Mouse (Mus musculus) forebrain, embryonic 16.5 days (tissue): Measurements from ENCODE around the gene Clec2d. TPM values are rescaled to one million over a fixed set of nuclear protein-coding genes. Genes with fewer than 3 reads are reported as not detected.

ENCODE experiments used
- ATAC-seq: fragments of 200-750 bp; cut with Nextera tagmentation; 2 replicates; pipeline ENCODE4 v1.8.0; 2017; ENCODE audit warnings: mild to moderate bottlenecking, moderate library complexity
- H3K27ac ChIP-seq: fragments of 300-500 bp; sonication (generic); 2 replicates; pipeline ENCODE4 v1.5.1; 2014; ENCODE audit warnings: low read length, control low read depth
- H3K27me3 ChIP-seq: fragments of 300-500 bp; sonication (generic); replicated peaks from 2 replicates; pipeline ENCODE4 v1.6.1; 2014; ENCODE audit warnings: low read length; ENCODE audit not compliant: control insufficient read depth, insufficient read depth
- H3K36me3 ChIP-seq: fragments of 300-500 bp; sonication (generic); 2 replicates; pipeline ENCODE4 v1.6.1; 2014; ENCODE audit not compliant: control insufficient read depth, insufficient read depth
- H3K4me1 ChIP-seq: fragments of 300-500 bp; sonication (generic); replicated peaks from 2 replicates; pipeline ENCODE4 v1.6.1; 2014; ENCODE audit warnings: low read length; ENCODE audit not compliant: control insufficient read depth, insufficient read depth
- H3K4me2 ChIP-seq: fragments of 300-500 bp; sonication (generic); 2 replicates; pipeline ENCODE4 v1.6.1; 2014; ENCODE audit warnings: mild to moderate bottlenecking, low read length, control low read depth
- H3K4me3 ChIP-seq: fragments of 300-500 bp; sonication (generic); replicated peaks from 2 replicates; pipeline ENCODE4 v1.5.1; 2014; ENCODE audit warnings: mild to moderate bottlenecking, low read length, control low read depth
- H3K9ac ChIP-seq: fragments of 300-500 bp; sonication (generic); replicated peaks from 2 replicates; pipeline ENCODE4 v1.6.1; 2014; ENCODE audit warnings: low read depth, low read length, control low read depth
- H3K9me3 ChIP-seq: fragments of 300-500 bp; sonication (generic); 2 replicates; pipeline ENCODE4 v1.6.1; 2016; ENCODE audit warnings: low read length; ENCODE audit not compliant: control insufficient read depth
- WGBS: fragments of 180-500 bp; shearing (Covaris S2); extraction: QIAGEN DNeasy Blood & Tissue Kit; methylation state at CpG from one replicate; pipeline ENCODE4 v1.1.7; 2014; 5-methylcytosine and 5-hydroxymethylcytosine counted together
- polyA plus RNA-seq: library from polyadenylated mRNA; unstranded; fragments of >200 nt; fragmentation: Nextera tagmentation; extraction: Ambion mirVana; gene quantifications from 2 replicates; pipeline ENCODE4 v1.2.1, GENCODE M21; 2015

Gene Clec2d
- polyA plus RNA-seq: 0.18 and 0.40 TPM in 2 replicates

GRCm38 (mm10) chr6:129180403-129181169 is at the start of gene Clec2d:
TSS of gene Clec2d (plus strand) at chr6:129180615.
- no peaks in the 10 kb centered on the region for H3K36me3 ChIP-seq
- peak within 1 kb of the TSS; percentile 40 for H3K9ac ChIP-seq
- no peaks in the 10 kb centered on the region for H3K27me3 ChIP-seq
- 1% methylated on average over 15 of the region's 15 CpGs for WGBS
- no peaks in the 10 kb centered on the region for H3K9me3 ChIP-seq
- H3K27ac ChIP-seq: peak within 1 kb of the TSS; percentile 70
- ATAC-seq: peak; percentile 88
- H3K4me2 ChIP-seq: peak within 1 kb of the TSS; percentile 51
- H3K4me3 ChIP-seq: peak within 1 kb of the TSS; percentile 38
- H3K4me1 ChIP-seq: 0 out of 2 replicates have a peak, but pooled peaks cover 4% of the 10 kb centered on the region

- no peaks in the 10 kb centered on the region for H3K9me3 ChIP-seq
- H3K9ac ChIP-seq: no peak overlapping the region
- no peak for ATAC-seq
- H3K4me2 ChIP-seq: no peak overlapping the region
- H3K27ac ChIP-seq: no peak overlapping the region
- H3K4me1 ChIP-seq: no peaks in the 10 kb centered on the region
- no peaks in the 10 kb centered on the region for H3K27me3 ChIP-seq
- WGBS: 82% methylated on average over 4 of the region's 4 CpGs
- H3K36me3 ChIP-seq: no peaks in the 10 kb centered on the region
- H3K4me3 ChIP-seq: no peak overlapping the region
Observed at GRCm38 (mm10) chr6:129132604-129133341, 47.6 kb upstream of the Clec2d start.

DNA sequence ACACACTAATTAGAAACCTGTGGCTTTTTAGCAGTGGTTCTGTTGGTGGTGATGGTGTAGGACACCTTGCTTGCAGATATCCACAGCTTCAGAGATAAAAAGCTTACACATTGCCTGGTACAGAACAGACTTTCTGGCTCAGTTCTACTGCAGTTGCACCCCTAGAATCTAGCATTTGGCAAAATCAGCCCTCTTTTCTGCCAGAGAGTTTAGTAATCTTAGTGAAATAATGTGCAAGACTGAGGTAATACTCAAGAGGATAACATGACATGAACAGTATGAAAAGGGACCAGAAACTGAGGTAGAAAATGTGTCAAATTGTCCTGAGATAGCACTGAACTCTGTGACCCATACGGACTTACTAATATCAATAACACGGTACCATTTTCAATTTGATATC is 33.6 kb upstream of the Clec2d start:
- ATAC-seq: no peak
- no peak overlapping the region for H3K4me2 ChIP-seq
- WGBS: 98% methylated on average over 2 of the region's 2 CpGs

DNA sequence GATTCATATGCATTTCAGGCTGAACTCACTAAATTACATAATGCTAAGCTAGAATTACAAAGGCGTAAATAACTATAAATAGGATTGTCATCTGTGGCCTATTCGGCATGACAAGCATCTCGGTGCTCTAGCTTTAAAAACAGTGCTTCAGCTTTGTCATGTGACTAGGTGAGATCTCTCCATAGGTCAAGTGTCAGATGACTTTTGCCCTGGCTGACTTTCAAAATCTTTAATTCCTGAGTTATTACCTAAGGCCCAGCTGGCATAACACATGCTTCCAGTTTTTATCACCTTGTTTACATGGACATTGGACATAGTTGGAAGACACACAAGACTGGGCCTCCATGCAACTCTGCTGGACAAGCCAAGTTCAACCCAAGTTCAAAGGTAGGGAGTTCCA is 20.3 kb upstream of the Clec2d start:
- WGBS: 92% methylated on average over 3 of the region's 3 CpGs
- H3K9ac ChIP-seq: no peak overlapping the region
- no peaks in the 10 kb centered on the region for H3K36me3 ChIP-seq
- no peaks in the 10 kb centered on the region for H3K4me1 ChIP-seq
- no peak overlapping the region for H3K4me2 ChIP-seq
- H3K27ac ChIP-seq: no peak overlapping the region
- ATAC-seq: no peak
- no peaks in the 10 kb centered on the region for H3K9me3 ChIP-seq
- H3K4me3 ChIP-seq: no peak overlapping the region
- no peaks in the 10 kb centered on the region for H3K27me3 ChIP-seq

More for the DNA sequence above, 33.6 kb upstream of the Clec2d start:
- Histone ChIP-seq H3K27ac (no peak overlapping the region), H3K27me3 (no peaks in the 10 kb centered on the region), H3K36me3 (no peaks in the 10 kb centered on the region), H3K4me1 (no peaks in the 10 kb centered on the region), H3K9me3 (no peaks in the 10 kb centered on the region), H3K4me3 (no peak overlapping the region), H3K9ac (no peak overlapping the region)

DNA sequence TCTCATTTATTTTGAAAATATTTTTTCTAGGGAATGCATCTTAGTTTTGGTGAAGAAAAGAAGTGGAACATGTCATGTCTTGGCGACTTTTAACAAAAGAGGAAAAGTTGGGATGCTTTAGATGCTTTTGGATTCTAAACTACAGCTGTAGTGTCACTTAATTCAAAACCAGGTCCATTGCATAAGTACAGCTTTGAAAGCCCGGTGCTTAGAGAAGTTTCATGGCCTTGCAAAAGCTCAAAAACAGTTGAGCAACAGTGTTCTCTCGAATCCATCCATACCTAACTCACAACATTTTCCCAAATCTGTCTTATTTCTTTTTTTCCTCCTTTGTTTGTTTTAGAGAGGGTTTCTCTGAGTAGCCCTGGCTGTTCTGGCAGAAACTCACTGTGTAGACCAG is 19.3 kb upstream of the Clec2d start:
- Histone ChIP-seq H3K9ac (no peak overlapping the region), H3K4me3 (no peak overlapping the region), H3K27me3 (no peaks in the 10 kb centered on the region), H3K36me3 (no peaks in the 10 kb centered on the region), H3K27ac (no peak overlapping the region), H3K4me2 (no peak overlapping the region), H3K4me1 (no peaks in the 10 kb centered on the region), H3K9me3 (no peaks in the 10 kb centered on the region)
- 90% methylated on average over 3 of the region's 3 CpGs for WGBS
- no peak for ATAC-seq

DNA sequence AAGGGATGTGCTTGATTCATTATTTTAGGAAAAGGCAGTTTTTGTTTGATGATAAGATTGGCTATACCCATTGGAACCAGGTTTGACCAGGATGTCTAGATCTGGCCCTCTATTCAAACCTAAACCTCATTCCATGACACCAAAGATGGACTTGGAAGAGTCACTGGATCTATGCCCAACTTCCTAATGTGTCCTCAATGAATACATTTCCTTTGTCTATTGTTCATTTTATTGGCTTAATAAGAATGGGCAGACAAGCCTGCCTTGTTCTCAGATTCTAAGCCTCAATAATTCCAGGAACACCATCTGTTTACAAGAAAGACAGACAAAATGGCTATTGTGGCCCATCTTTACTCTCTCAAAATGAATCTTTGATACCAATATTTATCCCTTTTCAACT is 18.5 kb upstream of the Clec2d start:
- Histone ChIP-seq H3K27me3 (no peaks in the 10 kb centered on the region), H3K36me3 (no peaks in the 10 kb centered on the region), H3K27ac (no peak overlapping the region), H3K9me3 (no peaks in the 10 kb centered on the region), H3K4me1 (no peaks in the 10 kb centered on the region), H3K4me3 (no peak overlapping the region), H3K9ac (no peak overlapping the region), H3K4me2 (no peak overlapping the region)
- no peak for ATAC-seq

- Histone ChIP-seq H3K9ac (no peak overlapping the region), H3K9me3 (no peaks in the 10 kb centered on the region), H3K4me1 (no peaks in the 10 kb centered on the region), H3K4me2 (no peak overlapping the region), H3K27ac (no peak overlapping the region), H3K4me3 (no peak overlapping the region), H3K27me3 (no peaks in the 10 kb centered on the region), H3K36me3 (no peaks in the 10 kb centered on the region)
- ATAC-seq: no peak
- WGBS: 79% methylated on average over 3 of the region's 3 CpGs
Observed at GRCm38 (mm10) chr6:129162587-129163159, 17.7 kb upstream of the Clec2d start.

- no peak for ATAC-seq
- Histone ChIP-seq H3K27me3 (no peaks in the 10 kb centered on the region), H3K9ac (no peak overlapping the region), H3K9me3 (no peaks in the 10 kb centered on the region), H3K27ac (no peak overlapping the region), H3K4me1 (no peaks in the 10 kb centered on the region), H3K36me3 (no peaks in the 10 kb centered on the region), H3K4me2 (no peak overlapping the region), H3K4me3 (no peak overlapping the region)
- WGBS: 98% methylated on average over 1 of the region's 1 CpGs
Observed at GRCm38 (mm10) chr6:129163606-129164005, 16.8 kb upstream of the Clec2d start.

- H3K9me3 ChIP-seq: no peaks in the 10 kb centered on the region
- 97% methylated on average over 1 of the region's 1 CpGs for WGBS
- ATAC-seq: no peak
Observed at GRCm38 (mm10) chr6:129170925-129171324, 9.5 kb upstream of the Clec2d start.

More at GRCm38 (mm10) chr6:129170925-129171324, 9.5 kb upstream of the Clec2d start:
- Histone ChIP-seq H3K27me3 (no peaks in the 10 kb centered on the region), H3K9ac (no peak overlapping the region), H3K4me2 (no peak overlapping the region), H3K27ac (no peak overlapping the region), H3K4me3 (no peak overlapping the region), H3K4me1 (no peaks in the 10 kb centered on the region), H3K36me3 (no peaks in the 10 kb centered on the region)
